8 mouse cellular contexts compared by ENCODE assay signal in genomic region chr13:3893126-3893734, GRCm38 (mm10). TPM values are rescaled to one million over a fixed set of nuclear protein-coding genes. Genes with fewer than 3 reads are reported as not detected.
DNase-seq lines count a peak whose midpoint lies in the region; ATAC-seq lines count a peak whose summit lies in the region.

No protein-coding gene starts in this region.

- peak overlapping the region; percentile 55 for H3K4me2 ChIP-seq in intestine, embryonic 15.5 days (replicated peaks)

- H3K9me3 ChIP-seq in intestine, embryonic 15.5 days: no peaks in the 10 kb centered on the region

- peak overlapping the region; percentile 55 for H3K4me3 ChIP-seq in intestine, embryonic 15.5 days (replicated peaks)

- DNase-seq in adrenal gland, adult 8-10 months: peak; percentile 90
- DNase-seq in embryo, embryonic 11.5 days (ENCODE audit: low read depth, low spot score): peak; percentile 88
- peak; percentile 83 to 84 for DNase-seq in gastrocnemius, postnatal 36 days
- DNase-seq in left cerebral cortex, postnatal 25 days (ENCODE audit: low spot score in 2 of 2): peak; percentile 89 to 94
- peak; percentile 91 for DNase-seq in mesoderm, embryonic 11.5 days (ENCODE audit: low read depth, low spot score)
- peak; percentile 90 for DNase-seq in right cerebral cortex, postnatal 25 days
- DNase-seq in urinary bladder, postnatal 36 days (ENCODE audit: low spot score in 2 of 2): peak; percentile 93 to 95

- H3K4me1 ChIP-seq in intestine, embryonic 15.5 days (replicated peaks): no peaks in the 10 kb centered on the region

- intact Hi-C loops in gastrocnemius, postnatal 36 days (cut with DNase I): no loop called here
- intact Hi-C loops in left cerebral cortex, postnatal 25 days (cut with DNase I): loop anchor here (2.0 kb wide), 1 partner anchor 116 kb away; no protein-coding TSS in a partner anchor

- no peaks in the 10 kb centered on the region for H3K27me3 ChIP-seq in intestine, embryonic 15.5 days (replicated peaks)

- peak overlapping the region; percentile 79 for H3K27ac ChIP-seq in intestine, embryonic 15.5 days

- H3K9ac ChIP-seq in intestine, embryonic 15.5 days: peak overlapping the region; percentile 63

- peak; percentile 96 for ATAC-seq in intestine, embryonic 15.5 days

- WGBS in intestine, embryonic 15.5 days: under 1% methylated on average over 35 of the region's 35 CpGs

- H3K36me3 ChIP-seq in intestine, embryonic 15.5 days: peaks cover 4% of the 10 kb centered on the region; the same call in 1 of the 2 replicates

RNA-seq across cellular contexts. Expression of gene Net1, which starts 24.8 kb away (rescaled TPM):
- total RNA-seq in adrenal gland, adult 8-10 months (2022): 100 to 1,000 TPM; 146 to 278 (median 191) TPM
- total RNA-seq in gastrocnemius, postnatal 36 days (2021): 10 to 100 TPM; 33.7 to 42.7 TPM
- 124 and 131 TPM in 2 replicates for polyA plus RNA-seq in intestine, embryonic 15.5 days (2015; fragmentation: Nextera tagmentation; extraction: Ambion mirVana)
- total RNA-seq in left cerebral cortex, postnatal 25 days (2021): 10 to 100 TPM; 44.0 to 50.3 TPM

RNA-seq across cellular contexts. Expression of gene Tubal3, which starts 24.8 kb away (rescaled TPM):
- not detected for total RNA-seq in adrenal gland, adult 8-10 months (2022)
- not detected for total RNA-seq in gastrocnemius, postnatal 36 days (2021)
- polyA plus RNA-seq in intestine, embryonic 15.5 days (2015; fragmentation: Nextera tagmentation; extraction: Ambion mirVana): 31.1 and 36.0 TPM in 2 replicates
- not detected for total RNA-seq in left cerebral cortex, postnatal 25 days (2021)

RNA-seq across cellular contexts. Expression of gene Calm5, which starts 39.3 kb away (rescaled TPM):
- not detected for total RNA-seq in adrenal gland, adult 8-10 months (2022)
- total RNA-seq in gastrocnemius, postnatal 36 days (2021): not detected
- polyA plus RNA-seq in intestine, embryonic 15.5 days (2015; fragmentation: Nextera tagmentation; extraction: Ambion mirVana): not detected in 2 replicates
- total RNA-seq in left cerebral cortex, postnatal 25 days (2021): not detected

RNA-seq across cellular contexts. Expression of gene Ucn3, which starts 51.9 kb away (rescaled TPM):
- total RNA-seq in adrenal gland, adult 8-10 months (2022): not detected
- total RNA-seq in gastrocnemius, postnatal 36 days (2021): not detected
- polyA plus RNA-seq in intestine, embryonic 15.5 days (2015; fragmentation: Nextera tagmentation; extraction: Ambion mirVana): 0.25 and 0.44 TPM in 2 replicates
- under 1 TPM in 1 of 2 experiments, not detected in 1; 0.23 TPM for total RNA-seq in left cerebral cortex, postnatal 25 days (2021)

RNA-seq across cellular contexts. Expression of gene Calm4, which starts 55.7 kb away (rescaled TPM):
- total RNA-seq in adrenal gland, adult 8-10 months (2022): not detected
- not detected for total RNA-seq in gastrocnemius, postnatal 36 days (2021)
- polyA plus RNA-seq in intestine, embryonic 15.5 days (2015; fragmentation: Nextera tagmentation; extraction: Ambion mirVana): not detected in 2 replicates
- not detected for total RNA-seq in left cerebral cortex, postnatal 25 days (2021)

Comparison
In these comparisons a context has a peak if more than half of its experiments do, and no peak if none do; other contexts are left out.
1. Peak in every context shown above with its lines: DNase-seq, ATAC-seq, H3K4me3 ChIP-seq and H3K27ac ChIP-seq.